Mouse (Mus musculus) right cerebral cortex, postnatal 36 days (tissue): ENCODE measurements at regions not wholly inside any gene's neighbourhood (a gene's known extent, or its start where the extent isn't known, plus 50 kb on each side); places are given as distances from the start of the nearest gene placed in this dataset.
"Not testable (repeated sequence)": the region's sequence is repeated elsewhere in the genome, so short reads cannot be mapped to it uniquely, and the experiment has no call there.

Experiments
- DNase-seq, 2 experiments: peaks; one replicate each; pipeline ENCODE4 v3.0.0; 2022; ENCODE audit warnings: low spot score in 2 of 2, mixed read lengths in 1 of 2

GRCm38 (mm10) chr2:18617520-18617919, 54.7 kb upstream of the Commd3 start:
- no peak for DNase-seq

- DNase-seq = no peak
Measured at GRCm38 (mm10) chr2:18609868-18610185, 62.4 kb upstream of the Commd3 start.

GRCm38 (mm10) chr2:18609075-18609867, 62.9 kb upstream of the Commd3 start:
- no peak for DNase-seq

- DNase-seq = no peak
Measured at GRCm38 (mm10) chr2:18608260-18609074, 63.7 kb upstream of the Commd3 start.

GRCm38 (mm10) chr2:18607586-18608259, 64.5 kb upstream of the Commd3 start:
- no peak for DNase-seq

GRCm38 (mm10) chr2:18607088-18607487, 65.1 kb upstream of the Commd3 start:
- DNase-seq = no peak

- no peak for DNase-seq
Measured at GRCm38 (mm10) chr2:18592221-18592620, 80.0 kb upstream of the Commd3 start.

- no peak for DNase-seq
Measured at GRCm38 (mm10) chr2:18588232-18588631, 84.0 kb upstream of the Commd3 start.

- DNase-seq = no peak
Measured at GRCm38 (mm10) chr2:18587746-18588231, 84.4 kb upstream of the Commd3 start.

- DNase-seq = peak; percentile 77 to 78
Measured at GRCm38 (mm10) chr2:18586925-18587724, 85.1 kb upstream of the Commd3 start.

GRCm38 (mm10) chr2:18585564-18586336, 86.4 kb upstream of the Commd3 start:
- DNase-seq = no peak

- no peak for DNase-seq
Measured at GRCm38 (mm10) chr2:18558133-18558532, 114.1 kb upstream of the Commd3 start.

- no peak for DNase-seq
Measured at GRCm38 (mm10) chr2:18547964-18548643, 124.1 kb upstream of the Commd3 start.

- no peak for DNase-seq
Measured at GRCm38 (mm10) chr2:18524387-18524786, 131.8 kb upstream of the Dnajc1 start.

GRCm38 (mm10) chr2:18523911-18524310, 131.3 kb upstream of the Dnajc1 start:
- DNase-seq = no peak

GRCm38 (mm10) chr2:18513435-18513834, 120.8 kb upstream of the Dnajc1 start:
- DNase-seq = no peak

GRCm38 (mm10) chr2:18509317-18509716, 116.7 kb upstream of the Dnajc1 start:
- no peak for DNase-seq

- peak; percentile 20 to 51 for DNase-seq
Measured at GRCm38 (mm10) chr2:18473361-18473771, 80.7 kb upstream of the Dnajc1 start.

GRCm38 (mm10) chr2:18460901-18461300, 68.3 kb upstream of the Dnajc1 start:
- DNase-seq = no peak

- not testable (repeated sequence) for DNase-seq
Measured at GRCm38 (mm10) chr2:18460281-18460680, 67.7 kb upstream of the Dnajc1 start.
